Mouse (Mus musculus) cortical plate, adult 2 months (tissue): ENCODE measurements around the gene Esam.

ENCODE experiments used
- CTCF ChIP-seq: fragments of 200-500 bp; IDR thresholded peaks from 2 replicates; pipeline ENCODE4 v1.5.1; 2011; ENCODE audit warnings: mild to moderate bottlenecking, control low read depth, low read length; ENCODE audit not compliant: insufficient read depth; ENCODE audit errors: extremely low read depth
- POLR2A ChIP-seq: fragments of 200-500 bp; IDR thresholded peaks from 2 replicates; pipeline ENCODE4 v1.6.1; 2011; ENCODE audit warnings: mild to moderate bottlenecking, low read length, control low read depth; ENCODE audit not compliant: insufficient read depth; ENCODE audit errors: extremely low read depth

GRCm38 (mm10) chr9:37501170-37501569, 26.7 kb upstream of the Esam start:
- TF ChIP-seq CTCF (no peak), POLR2A (no peak)
